Mouse (Mus musculus) midbrain, embryonic 10.5 days (tissue): ENCODE results near the gene Ikzf3. TPM values are rescaled to one million over a fixed set of nuclear protein-coding genes. Genes with fewer than 3 reads are reported as not detected.

Experiments
- DNase-seq: peaks from one replicate; pipeline ENCODE4 v3.0.0-alpha.2; 2017; ENCODE audit warnings: low spot score
- H3K27ac ChIP-seq: fragments of 300-500 bp; sonication (generic); replicated peaks from 2 replicates; pipeline ENCODE4 v1.5.1; 2016; ENCODE audit warnings: mild to moderate bottlenecking
- H3K27me3 ChIP-seq: fragments of 300-500 bp; sonication (generic); 2 replicates; pipeline ENCODE4 v1.6.1; 2016; ENCODE audit warnings: low read depth, mild to moderate bottlenecking; ENCODE audit not compliant: poor library complexity, severe bottlenecking
- H3K36me3 ChIP-seq: fragments of 300-500 bp; sonication (generic); 2 replicates; pipeline ENCODE4 v1.6.1; 2016; ENCODE audit warnings: mild to moderate bottlenecking, moderate library complexity
- H3K4me1 ChIP-seq: fragments of 300-500 bp; sonication (generic); 2 replicates; pipeline ENCODE4 v1.6.1; 2016
- H3K4me3 ChIP-seq: fragments of 300-500 bp; sonication (generic); 2 replicates; pipeline ENCODE4 v1.5.1; 2016; ENCODE audit warnings: mild to moderate bottlenecking, moderate library complexity
- H3K9me3 ChIP-seq: fragments of 300-500 bp; sonication (generic); replicated peaks from 2 replicates; pipeline ENCODE4 v1.6.1; 2016; ENCODE audit warnings: mild to moderate bottlenecking
- WGBS: fragments of 180-500 bp; shearing (Covaris S2); methylation state at CpG from one replicate; pipeline ENCODE4 v1.1.7; 2016; 5-methylcytosine and 5-hydroxymethylcytosine counted together
- polyA plus RNA-seq: library from polyadenylated mRNA; unstranded; fragments of >200 nt; fragmentation: Nextera tagmentation; extraction: Ambion mirVana; gene quantifications from 2 replicates; pipeline ENCODE4 v1.2.1, GENCODE M21; 2016

The Ikzf3 gene
- polyA plus RNA-seq, 1 experiment from 2014 or later = 0.06 TPM

DNA sequence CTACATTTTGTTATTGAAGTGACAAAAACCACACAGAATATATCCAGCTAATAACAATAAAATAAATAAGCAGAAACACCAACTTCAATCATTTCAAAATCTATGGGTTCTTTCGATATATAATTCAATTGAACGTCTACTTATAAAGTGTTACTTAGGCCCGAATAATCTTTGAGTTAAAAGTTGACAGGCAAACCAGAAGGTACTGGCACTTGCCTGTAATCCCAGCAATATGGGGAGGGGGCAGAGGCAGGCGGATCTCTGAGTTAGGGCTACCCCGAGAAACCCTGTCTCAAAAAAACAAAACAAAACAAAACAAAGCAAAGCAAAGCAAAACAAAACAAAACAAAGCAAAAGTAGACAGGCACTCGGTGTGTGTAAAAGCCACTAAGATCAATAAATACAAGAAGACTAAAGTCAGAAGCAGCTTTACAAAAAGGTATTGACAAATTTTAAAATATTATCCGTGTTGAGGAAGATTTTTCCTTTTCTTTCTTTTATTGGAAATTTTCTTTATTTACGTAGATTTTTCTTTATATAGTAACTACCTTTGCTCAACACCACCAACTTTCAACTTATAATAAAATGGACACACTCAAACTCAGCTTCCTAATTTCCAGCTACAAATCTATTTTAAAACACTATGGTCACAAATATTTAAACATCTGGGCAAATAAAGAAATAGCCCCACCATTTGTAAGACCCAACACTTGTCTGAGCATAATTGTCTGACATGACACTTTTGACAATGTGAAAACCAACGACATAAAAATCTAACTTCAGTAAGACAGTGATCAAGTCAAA, 70.0 kb downstream of the Ikzf3 start:
- DNase-seq = no peak
- H3K4me1 ChIP-seq = peaks cover 25% of the 10 kb centered on the region
- 90% methylated on average over 9 of the region's 9 CpGs for WGBS
- H3K9me3 ChIP-seq = no peaks in the 10 kb centered on the region
- peaks cover 8% of the 10 kb centered on the region for H3K27me3 ChIP-seq
- no peak overlapping the region for H3K27ac ChIP-seq
- H3K36me3 ChIP-seq = no peaks in the 10 kb centered on the region
- no peak overlapping the region for H3K4me3 ChIP-seq

DNA sequence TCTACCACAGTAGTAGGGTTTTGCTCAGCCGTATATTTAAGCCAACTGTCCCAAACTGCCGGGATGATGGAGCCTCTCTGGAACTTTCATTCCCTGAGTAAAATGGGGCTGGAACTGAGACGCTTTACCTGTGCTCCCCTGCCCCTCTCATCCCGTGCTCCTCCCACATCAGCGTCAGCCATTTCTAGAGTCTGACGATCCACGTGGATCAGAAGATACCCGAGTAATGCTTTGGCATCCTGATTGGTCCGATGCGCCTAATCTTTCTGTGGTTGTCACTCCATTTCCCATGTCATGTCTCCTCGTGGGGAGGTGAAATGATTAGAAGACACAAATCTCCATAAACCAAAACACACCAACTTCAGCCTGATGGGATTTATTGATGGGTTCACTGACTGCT, 70.9 kb downstream of the Ikzf3 start:
- Histone ChIP-seq H3K27me3 (peaks cover 10% of the 10 kb centered on the region), H3K4me3 (no peak overlapping the region), H3K36me3 (no peaks in the 10 kb centered on the region), H3K27ac (no peak overlapping the region), H3K9me3 (no peaks in the 10 kb centered on the region), H3K4me1 (peaks cover 27% of the 10 kb centered on the region)
- no peak for DNase-seq
- 94% methylated on average over 11 of the region's 11 CpGs for WGBS

DNA sequence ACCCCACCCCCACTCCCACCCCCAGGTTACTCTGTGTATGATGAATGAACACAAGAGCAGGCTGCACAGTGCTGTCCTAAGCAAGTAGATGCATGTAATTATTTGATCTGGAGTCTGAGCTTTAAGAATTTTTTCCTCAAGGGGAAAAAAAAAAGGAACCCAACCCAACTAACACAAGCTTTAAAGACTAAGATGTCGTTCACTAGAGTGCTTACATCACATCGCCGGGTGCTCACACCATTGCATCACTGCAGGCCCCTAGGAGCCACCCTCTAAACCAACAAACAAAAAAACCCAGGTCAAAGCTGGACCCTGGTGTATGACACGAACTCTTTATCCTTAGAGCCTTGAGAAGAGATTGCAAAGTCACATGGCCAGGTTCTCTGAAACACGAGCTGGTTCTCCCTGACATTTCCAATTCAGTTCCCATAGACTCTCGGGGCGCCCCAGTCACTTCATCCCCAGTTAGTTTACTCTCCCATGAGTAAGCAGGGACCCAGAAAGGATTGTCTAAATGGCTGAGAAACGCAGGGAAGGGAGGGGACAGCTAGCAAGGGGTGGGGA, 71.8 kb downstream of the Ikzf3 start:
- Histone ChIP-seq H3K27ac (no peak overlapping the region), H3K36me3 (no peaks in the 10 kb centered on the region), H3K9me3 (no peaks in the 10 kb centered on the region), H3K4me1 (peaks cover 30% of the 10 kb centered on the region), H3K27me3 (peaks cover 10% of the 10 kb centered on the region), H3K4me3 (no peak overlapping the region)
- WGBS = 66% methylated on average over 8 of the region's 8 CpGs
- no peak for DNase-seq

DNA sequence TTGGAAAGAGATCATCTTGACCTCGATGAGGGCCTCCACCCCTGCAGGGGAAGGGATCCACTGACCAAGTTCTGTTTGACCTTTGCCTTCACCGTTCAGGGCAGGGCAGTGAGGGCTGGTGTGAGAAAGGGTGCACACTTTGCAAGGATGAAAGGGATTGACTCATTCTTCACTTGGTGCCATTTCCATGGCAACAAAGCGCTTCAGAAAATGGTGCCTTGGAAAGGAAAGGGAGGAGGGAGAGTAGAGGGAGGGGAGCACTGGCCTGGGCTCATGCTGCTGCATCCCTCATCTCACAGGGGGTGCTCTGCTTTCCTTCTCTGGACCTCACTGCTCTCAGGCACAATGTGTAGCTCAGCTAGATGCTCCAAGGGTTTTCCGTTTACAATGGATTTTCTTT, 73.1 kb downstream of the Ikzf3 start:
- Histone ChIP-seq H3K4me3 (no peak overlapping the region), H3K27me3 (peaks cover 10% of the 10 kb centered on the region), H3K27ac (peak overlapping the region; percentile 42; the same call in 1 of the 2 replicates), H3K36me3 (no peaks in the 10 kb centered on the region), H3K9me3 (no peaks in the 10 kb centered on the region), H3K4me1 (peaks cover 30% of the 10 kb centered on the region)
- DNase-seq = peak; percentile 29
- 33% methylated on average over 4 of the region's 4 CpGs for WGBS

DNA sequence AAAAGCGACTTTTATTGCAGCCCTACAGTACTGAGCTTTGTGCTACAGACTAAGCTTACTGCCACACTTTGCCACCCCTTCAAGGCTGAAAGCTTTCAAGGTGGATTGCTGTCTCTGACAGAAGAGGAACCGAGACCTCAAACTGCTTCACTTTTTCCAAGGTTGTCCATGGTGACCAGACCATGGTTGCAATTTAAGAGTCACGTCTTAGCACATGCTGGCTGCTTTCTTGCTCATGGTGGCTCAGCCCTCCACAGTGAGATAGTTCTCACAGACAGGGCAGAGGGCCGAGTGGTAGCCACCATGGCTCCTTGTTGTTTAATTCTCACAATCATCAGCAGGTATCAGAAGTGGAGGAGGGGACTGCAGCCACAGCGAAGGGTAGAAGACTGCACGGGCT, 75.0 kb downstream of the Ikzf3 start:
- peaks cover 10% of the 10 kb centered on the region for H3K27me3 ChIP-seq
- H3K36me3 ChIP-seq = no peaks in the 10 kb centered on the region
- no peak for DNase-seq
- H3K27ac ChIP-seq = no peak overlapping the region
- WGBS = 82% methylated on average over 6 of the region's 6 CpGs
- H3K9me3 ChIP-seq = no peaks in the 10 kb centered on the region
- no peak overlapping the region for H3K4me3 ChIP-seq
- peaks cover 30% of the 10 kb centered on the region for H3K4me1 ChIP-seq

DNA sequence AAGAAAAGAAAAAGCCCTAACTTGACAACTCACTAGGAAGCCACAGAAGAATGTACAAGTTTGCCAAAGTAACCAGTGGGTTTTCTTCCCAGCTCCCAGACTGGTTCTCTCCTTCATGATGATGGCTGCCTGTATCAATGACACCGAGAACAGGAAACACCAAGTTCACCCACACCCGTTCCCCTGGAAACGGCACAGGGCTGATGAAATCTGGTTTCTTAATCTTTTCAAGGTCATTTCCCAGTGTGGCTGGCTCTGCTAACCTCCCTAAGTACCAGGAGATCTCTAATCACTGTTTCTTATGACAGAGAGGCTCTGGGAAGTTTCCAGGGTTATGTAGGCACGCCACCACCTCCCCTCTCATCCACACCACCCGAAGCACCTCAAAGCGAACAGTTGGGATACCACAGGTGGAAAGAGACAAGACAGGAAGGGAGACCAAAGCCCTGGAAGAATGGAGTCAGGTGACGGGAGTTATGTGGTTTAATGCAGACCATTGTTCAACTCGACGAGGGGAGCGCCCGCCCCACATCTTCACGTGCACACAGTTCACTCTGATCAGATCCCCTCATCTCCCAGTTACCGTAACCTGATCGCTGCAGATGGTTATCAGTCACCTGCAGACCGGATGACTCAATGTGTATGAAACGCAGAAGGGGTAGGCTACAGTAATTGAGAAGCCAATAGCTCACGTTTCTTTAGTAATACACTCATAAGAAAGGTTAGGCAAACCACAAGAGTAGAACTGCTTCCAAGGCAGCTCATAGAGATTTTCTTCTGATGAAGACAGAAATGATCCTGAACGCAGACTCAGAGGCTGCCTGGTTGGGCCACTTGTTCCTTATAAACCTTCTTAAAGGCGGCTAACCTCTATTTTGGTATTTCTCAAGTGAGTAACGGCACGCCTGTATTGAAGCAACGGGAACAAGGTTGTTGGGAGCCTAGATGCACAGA, 75.8 kb downstream of the Ikzf3 start:
- Histone ChIP-seq H3K4me3 (no peak overlapping the region), H3K9me3 (no peaks in the 10 kb centered on the region), H3K36me3 (no peaks in the 10 kb centered on the region), H3K27ac (no peak overlapping the region), H3K4me1 (peaks cover 30% of the 10 kb centered on the region), H3K27me3 (peaks cover 10% of the 10 kb centered on the region)
- DNase-seq = no peak
- WGBS = 84% methylated on average over 22 of the region's 22 CpGs

DNA sequence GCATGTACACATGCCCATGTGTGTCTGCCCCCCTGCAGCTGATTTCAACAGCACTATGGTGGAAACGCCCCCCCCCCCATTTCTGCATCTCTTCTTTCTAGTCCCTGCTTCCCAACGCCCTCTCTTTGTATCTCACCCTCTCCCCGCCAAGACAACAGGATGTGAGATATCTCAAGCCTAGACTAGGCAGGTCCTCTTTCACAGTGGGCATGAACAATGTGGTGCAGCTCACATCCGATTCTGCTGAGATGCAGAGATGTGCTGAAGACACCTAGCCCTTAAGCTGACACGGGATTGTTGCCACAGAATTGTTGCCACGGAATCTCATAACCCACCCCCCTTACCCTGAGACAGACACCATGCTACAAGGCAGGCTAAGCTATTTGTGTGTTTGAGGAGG, 81.3 kb downstream of the Ikzf3 start:
- DNase-seq = no peak
- WGBS = 92% methylated on average over 6 of the region's 6 CpGs
- no peaks in the 10 kb centered on the region for H3K36me3 ChIP-seq
- H3K4me3 ChIP-seq = no peak overlapping the region
- H3K4me1 ChIP-seq = no peaks in the 10 kb centered on the region
- no peak overlapping the region for H3K27ac ChIP-seq
- H3K9me3 ChIP-seq = no peaks in the 10 kb centered on the region
- H3K27me3 ChIP-seq = peaks cover 31% of the 10 kb centered on the region

DNA sequence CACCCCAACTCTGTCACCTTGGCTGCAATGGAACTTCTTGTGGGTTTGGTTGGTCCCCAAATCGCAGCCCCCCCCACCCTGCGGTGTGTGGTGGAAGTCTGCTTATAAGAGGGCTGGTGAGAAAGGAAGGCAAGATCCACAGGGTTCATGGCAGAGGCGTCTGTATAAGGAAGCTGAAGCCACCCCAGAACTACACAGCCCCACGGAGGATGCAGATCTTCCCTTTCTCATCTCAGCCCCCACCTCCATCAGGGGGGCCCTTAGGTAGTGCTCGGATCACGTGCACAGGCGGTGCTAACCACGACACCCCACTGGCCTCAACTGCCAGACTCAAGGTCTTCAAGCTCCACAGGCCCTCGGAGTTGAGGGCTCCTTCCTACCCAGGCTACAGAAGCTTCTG, 81.9 kb downstream of the Ikzf3 start:
- H3K9me3 ChIP-seq = no peaks in the 10 kb centered on the region
- no peak overlapping the region for H3K27ac ChIP-seq
- 0 out of 2 replicates have a peak, but pooled peaks cover under 1% of the 10 kb centered on the region for H3K4me1 ChIP-seq
- 86% methylated on average over 9 of the region's 9 CpGs for WGBS
- H3K27me3 ChIP-seq = peaks cover 37% of the 10 kb centered on the region
- H3K36me3 ChIP-seq = no peaks in the 10 kb centered on the region
- DNase-seq = no peak
- no peak overlapping the region for H3K4me3 ChIP-seq

DNA sequence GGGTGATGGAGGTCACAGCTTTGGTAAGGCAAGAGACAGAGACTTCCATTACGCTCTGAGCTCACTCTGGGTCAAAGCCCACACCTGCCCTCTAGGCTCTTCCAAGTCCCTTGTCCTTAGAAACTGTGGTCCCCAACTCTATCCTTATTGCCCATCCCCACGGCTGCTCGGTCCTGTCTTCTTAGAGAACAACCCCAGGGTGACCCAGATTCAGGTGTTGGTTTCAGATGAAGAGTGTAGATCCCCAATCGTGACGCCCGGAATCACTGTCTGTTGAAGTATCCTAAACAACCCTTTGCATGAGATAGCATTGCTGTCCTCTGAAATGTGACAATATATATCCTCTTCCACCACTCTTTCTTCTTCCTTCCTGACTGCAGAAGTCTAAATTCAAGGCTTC, 83.6 kb downstream of the Ikzf3 start:
- 92% methylated on average over 6 of the region's 6 CpGs for WGBS
- H3K4me3 ChIP-seq = no peak overlapping the region

DNA sequence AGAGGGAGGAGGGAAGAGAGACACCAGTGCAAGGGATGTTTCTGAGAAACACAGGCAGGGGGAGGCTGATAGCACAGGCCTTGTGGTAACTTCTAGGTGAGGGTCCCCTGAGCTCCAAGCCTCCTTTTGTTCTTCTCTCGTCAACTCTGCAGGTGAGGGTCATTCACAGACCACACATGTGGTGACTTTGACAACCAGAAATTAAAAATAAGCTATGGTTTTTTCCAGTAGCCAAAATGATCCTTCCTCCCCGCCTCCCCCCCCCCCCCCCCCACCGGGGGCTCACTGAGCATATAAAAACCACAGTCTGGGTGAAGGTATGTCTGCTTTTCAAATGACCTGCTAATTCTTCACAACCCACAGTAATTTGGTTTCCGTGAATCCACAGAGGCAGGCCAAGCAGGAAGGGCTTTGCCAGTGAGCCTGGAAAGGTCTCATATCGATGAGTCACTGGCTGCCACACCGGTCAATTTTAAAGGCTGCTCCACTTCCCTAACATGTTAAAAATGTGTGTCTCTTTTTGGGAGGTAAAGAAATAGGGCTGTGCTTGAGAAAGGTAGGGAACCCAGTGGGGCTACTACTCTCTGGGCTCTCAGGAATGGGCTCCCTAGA, 84.6 kb downstream of the Ikzf3 start:
- Histone ChIP-seq H3K4me1 (peaks cover 19% of the 10 kb centered on the region), H3K27ac (no peak overlapping the region), H3K36me3 (no peaks in the 10 kb centered on the region), H3K4me3 (no peak overlapping the region), H3K9me3 (no peaks in the 10 kb centered on the region), H3K27me3 (peaks cover 49% of the 10 kb centered on the region)
- 56% methylated on average over 6 of the region's 6 CpGs for WGBS
- no peak for DNase-seq

More for the DNA sequence above, 83.6 kb downstream of the Ikzf3 start:
- Histone ChIP-seq H3K36me3 (no peaks in the 10 kb centered on the region), H3K27ac (no peak overlapping the region), H3K27me3 (peaks cover 49% of the 10 kb centered on the region), H3K4me1 (peaks cover 16% of the 10 kb centered on the region), H3K9me3 (no peaks in the 10 kb centered on the region)
- DNase-seq = no peak

DNA sequence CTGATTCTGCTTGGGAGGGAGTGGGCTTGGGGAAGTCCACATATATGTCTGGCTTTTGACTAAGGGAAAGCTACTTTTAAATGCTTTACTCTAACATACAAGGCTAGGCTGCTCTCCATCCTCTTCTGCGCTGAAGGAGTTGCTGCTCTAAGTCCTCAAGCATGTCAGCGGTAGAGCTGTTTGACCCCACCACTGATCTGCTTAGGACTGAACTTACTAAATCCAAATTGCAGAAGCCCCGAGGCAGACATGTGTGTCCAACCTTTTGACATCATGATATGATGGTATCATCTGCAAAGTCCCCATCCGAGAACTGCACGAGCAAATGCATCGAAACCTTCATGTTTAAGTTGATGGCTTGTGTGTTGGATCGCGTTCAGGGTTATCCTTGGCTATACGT, 86.0 kb downstream of the Ikzf3 start:
- Histone ChIP-seq H3K4me3 (no peak overlapping the region), H3K4me1 (peaks cover 19% of the 10 kb centered on the region), H3K27ac (no peak overlapping the region), H3K9me3 (no peaks in the 10 kb centered on the region), H3K36me3 (no peaks in the 10 kb centered on the region), H3K27me3 (peaks cover 56% of the 10 kb centered on the region)
- 80% methylated on average over 9 of the region's 9 CpGs for WGBS
- no peak for DNase-seq

DNA sequence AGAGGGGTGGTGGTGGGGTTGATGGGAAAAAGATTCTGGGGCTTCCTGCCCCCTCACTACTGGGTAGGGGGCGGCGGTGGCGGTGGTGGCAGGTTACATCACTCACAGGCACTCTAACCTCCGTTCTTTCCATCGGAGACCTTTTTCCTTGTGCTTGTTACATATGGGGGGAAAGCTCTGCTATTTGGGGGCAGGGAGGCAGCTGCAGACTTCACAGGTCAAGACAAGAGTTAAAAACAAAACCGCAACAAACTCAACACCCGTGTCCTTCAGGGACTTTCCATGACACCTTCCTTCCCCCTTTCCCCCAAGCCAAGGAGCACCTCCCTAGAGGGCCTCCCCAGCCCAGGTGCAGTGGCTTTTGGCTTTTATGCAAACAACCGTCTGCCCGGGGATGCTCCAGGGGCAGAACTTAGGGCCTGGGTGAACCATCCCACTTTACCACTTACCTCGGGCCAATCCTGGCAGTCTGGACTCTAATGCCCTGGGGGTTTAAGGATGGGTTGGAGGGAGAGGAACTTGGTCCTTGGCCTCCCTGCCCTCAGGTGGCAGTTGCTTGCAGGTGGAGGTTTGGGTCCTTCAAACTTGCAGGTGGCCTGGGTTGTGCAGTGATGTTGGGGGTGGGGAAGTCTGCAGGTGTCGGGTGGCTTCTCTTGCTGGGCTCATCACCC, 86.6 kb downstream of the Ikzf3 start:
- H3K36me3 ChIP-seq = no peaks in the 10 kb centered on the region
- WGBS = 19% methylated on average over 11 of the region's 11 CpGs
- no peak for DNase-seq
- H3K4me1 ChIP-seq = peaks cover 19% of the 10 kb centered on the region
- H3K9me3 ChIP-seq = no peaks in the 10 kb centered on the region
- H3K27me3 ChIP-seq = peaks cover 56% of the 10 kb centered on the region
- no peak overlapping the region for H3K27ac ChIP-seq
- no peak overlapping the region for H3K4me3 ChIP-seq
